Mouse (Mus musculus) thymus, adult 2 months (tissue): ENCODE results near the gene Slc6a16.

Experiments used
- CTCF ChIP-seq: fragments of 200-500 bp; IDR thresholded peaks from 2 replicates; pipeline ENCODE4 v1.5.1; 2012; ENCODE audit warnings: mild to moderate bottlenecking, control low read depth, low read length, moderate library complexity, borderline replicate concordance; ENCODE audit not compliant: control insufficient read depth, poor library complexity, insufficient read depth; ENCODE audit errors: extremely low read depth
- POLR2A ChIP-seq: fragments of 200-500 bp; IDR thresholded peaks from 2 replicates; pipeline ENCODE4 v1.6.1; 2012; ENCODE audit warnings: mild to moderate bottlenecking, low read length, control low read depth, moderate library complexity; ENCODE audit not compliant: control insufficient read depth, poor library complexity, insufficient read depth; ENCODE audit errors: extremely low read depth

- TF ChIP-seq CTCF (no peak), POLR2A (no peak)
These were observed 9.7 kb upstream of the Slc6a16 start for GRCm38 (mm10) chr7:45231192-45231591.
